In the genomic region with DNA sequence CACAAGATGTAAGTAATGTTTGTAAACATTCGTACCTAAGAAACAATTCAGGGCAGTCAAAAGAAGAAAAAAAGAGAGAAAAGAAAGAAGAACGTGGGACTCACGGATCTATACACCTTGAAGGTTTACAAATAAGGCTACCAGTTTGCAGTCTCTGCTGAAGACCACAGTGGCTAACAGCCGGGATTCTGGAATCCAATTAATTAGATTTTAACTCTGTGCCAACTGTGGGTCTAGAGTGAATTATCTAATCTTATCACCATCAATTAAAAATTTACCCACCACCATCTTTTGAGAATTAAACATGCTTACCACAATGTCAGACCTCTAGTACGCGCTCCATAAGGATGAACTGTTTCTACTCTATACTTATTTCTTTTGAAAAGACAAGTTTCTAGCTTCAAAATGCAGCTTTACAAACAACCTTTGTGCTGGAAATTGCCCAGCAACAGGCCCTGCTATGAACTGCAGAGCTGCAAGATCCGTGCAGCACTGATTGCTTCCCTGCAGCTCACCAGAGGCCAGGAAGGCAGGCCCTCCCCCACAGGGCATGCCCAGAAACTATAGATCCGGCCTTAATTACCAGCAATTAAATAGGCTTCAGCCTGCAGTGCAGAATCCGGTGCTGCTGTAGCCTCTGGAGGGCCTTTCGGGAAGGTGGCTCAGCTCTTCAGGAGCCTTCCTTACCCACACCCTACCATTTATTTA, we compare ENCODE assay signal across 14 mouse cellular contexts. TPM values are rescaled to one million over a fixed set of nuclear protein-coding genes. Genes with fewer than 3 reads are reported as not detected.
DNase-seq lines count a peak whose midpoint lies in the region; ATAC-seq and TF ChIP-seq lines count a peak whose summit lies in the region.
"Had no signal": no experiment of that assay in that cellular context is flagged by ENCODE, and none has a peak within 500 bp of the region (broad histone marks: within the 10 kb centered on the region; RNA-seq: fewer than 3 reads in every experiment).

No protein-coding gene starts in this region.

- H3K4me1 ChIP-seq in neural tube, embryonic 11.5 days (ENCODE audit: control insufficient read depth, insufficient read depth, low read length): peaks cover 3% of the 10 kb centered on the region; the same call in 1 of the 2 replicates
- peaks cover 27% of the 10 kb centered on the region for H3K4me1 ChIP-seq in forebrain, embryonic 14.5 days (ENCODE audit: control insufficient read depth, insufficient read depth, low read length)
- peaks cover 38% of the 10 kb centered on the region for H3K4me1 ChIP-seq in limb, embryonic 10.5 days
- H3K4me1 ChIP-seq in kidney, adult 2 months (ENCODE audit: control insufficient read depth, insufficient read depth, low read length): no peaks in the 10 kb centered on the region
- H3K4me1 ChIP-seq: liver, embryonic 13.5 days had no signal

- WGBS in neural tube, embryonic 11.5 days: 43% methylated on average over 10 of the region's 10 CpGs
- 8% methylated on average over 10 of the region's 10 CpGs for WGBS in forebrain, embryonic 14.5 days
- WGBS in limb, embryonic 10.5 days: 46% methylated on average over 10 of the region's 10 CpGs
- WGBS in kidney, adult 2 months: 50% methylated on average over 10 of the region's 10 CpGs

- no peak overlapping the region for H3K27ac ChIP-seq in neural tube, embryonic 11.5 days (ENCODE audit: low read depth, low read length)
- H3K27ac ChIP-seq in forebrain, embryonic 14.5 days (ENCODE audit: low read depth, low read length): no peak overlapping the region
- peak overlapping the region; percentile 72 for H3K27ac ChIP-seq in limb, embryonic 10.5 days
- H3K27ac ChIP-seq in kidney, adult 2 months (ENCODE audit: insufficient read depth, low read depth, low read length): no peak overlapping the region
- H3K27ac ChIP-seq: heart, embryonic 15.5 days; liver, embryonic 13.5 days had no signal

- no peaks in the 10 kb centered on the region for H3K36me3 ChIP-seq in neural tube, embryonic 11.5 days (ENCODE audit: control insufficient read depth, insufficient read depth, low read length)
- no peaks in the 10 kb centered on the region for H3K36me3 ChIP-seq in forebrain, embryonic 14.5 days (ENCODE audit: control insufficient read depth, insufficient read depth, low read length)
- H3K36me3 ChIP-seq in limb, embryonic 10.5 days: no peaks in the 10 kb centered on the region
- H3K36me3 ChIP-seq in kidney, adult 2 months (ENCODE audit: control insufficient read depth, insufficient read depth, low read length): no peaks in the 10 kb centered on the region
- H3K36me3 ChIP-seq: heart, embryonic 15.5 days; liver, embryonic 13.5 days had no signal

- TF ChIP-seq POLR2A in kidney, adult 2 months (IDR thresholded peaks at IDR 0.05; ENCODE audit: low read depth, low read length): no peak

- no peaks in the 10 kb centered on the region for H3K27me3 ChIP-seq in neural tube, embryonic 11.5 days (ENCODE audit: control insufficient read depth, insufficient read depth, low read length)
- no peaks in the 10 kb centered on the region for H3K27me3 ChIP-seq in forebrain, embryonic 14.5 days (replicated peaks; ENCODE audit: control insufficient read depth, insufficient read depth, low read length)
- no peaks in the 10 kb centered on the region for H3K27me3 ChIP-seq in limb, embryonic 10.5 days (ENCODE audit: low read depth, poor library complexity, severe bottlenecking)
- H3K27me3 ChIP-seq in kidney, adult 2 months (replicated peaks; ENCODE audit: control insufficient read depth, insufficient read depth, low read length): no peaks in the 10 kb centered on the region
- H3K27me3 ChIP-seq: heart, embryonic 15.5 days; liver, embryonic 13.5 days had no signal

- ATAC-seq in neural tube, embryonic 11.5 days (ENCODE audit: insufficient read depth, low FRiP score, low TSS enrichment): no peak
- peak; percentile 65; the same call in 1 of the 2 replicates for ATAC-seq in forebrain, embryonic 14.5 days
- ATAC-seq: CD4-positive, CD25-positive, alpha-beta regulatory T cell, adult 4 months; intestine, embryonic 16.5 days had no signal

- no peak overlapping the region for H3K4me3 ChIP-seq in neural tube, embryonic 11.5 days (ENCODE audit: low read depth, low read length)
- H3K4me3 ChIP-seq in forebrain, embryonic 14.5 days (ENCODE audit: low read depth, low read length): no peak overlapping the region
- no peak overlapping the region for H3K4me3 ChIP-seq in limb, embryonic 10.5 days
- no peak overlapping the region for H3K4me3 ChIP-seq in kidney, adult 2 months (ENCODE audit: insufficient read depth, low read depth, low read length)
- H3K4me3 ChIP-seq: heart, embryonic 15.5 days; liver, embryonic 13.5 days had no signal

- no peak overlapping the region for H3K4me2 ChIP-seq in neural tube, embryonic 11.5 days (ENCODE audit: low read depth)
- H3K4me2 ChIP-seq in forebrain, embryonic 14.5 days (ENCODE audit: low read length): no peak overlapping the region
- H3K4me2 ChIP-seq: heart, embryonic 15.5 days; liver, embryonic 13.5 days had no signal

- peak; percentile 42 for DNase-seq in neural tube, embryonic 11.5 days (ENCODE audit: low spot score)
- no peak for DNase-seq in neural tube, embryonic 10.5 days (ENCODE audit: extremely low spot score, low spot score)
- peak; percentile 79 for DNase-seq in forebrain, embryonic 14.5 days (ENCODE audit: low spot score)
- DNase-seq in limb, embryonic 10.5 days (ENCODE audit: low spot score): peak; percentile 44
- peak; percentile 69 for DNase-seq in retina, embryonic 14.5 days (ENCODE audit: low spot score)
- DNase-seq in adrenal gland, postnatal 36 days: no peak
- DNase-seq in kidney, adult 2 months: no peak
- no peak for DNase-seq in testis, postnatal 14 days (ENCODE audit: low spot score)
- DNase-seq: gastrocnemius, postnatal 36 days; liver, embryonic 13.5 days; lung, postnatal 14 days had no signal

- TF ChIP-seq CTCF in kidney, adult 2 months (conservative IDR thresholded peaks at IDR 0.05; ENCODE audit: insufficient read depth, insufficient read length, low read depth, low read length): no peak

- H3K9ac ChIP-seq in neural tube, embryonic 11.5 days (ENCODE audit: low read length): no peak overlapping the region
- no peak overlapping the region for H3K9ac ChIP-seq in forebrain, embryonic 14.5 days (ENCODE audit: low read length)
- H3K9ac ChIP-seq: heart, embryonic 15.5 days; liver, embryonic 13.5 days had no signal

- no peaks in the 10 kb centered on the region for H3K9me3 ChIP-seq in neural tube, embryonic 11.5 days (ENCODE audit: control insufficient read depth, low read length)
- H3K9me3 ChIP-seq in forebrain, embryonic 14.5 days (replicated peaks; ENCODE audit: control insufficient read depth, low read length): no peaks in the 10 kb centered on the region
- no peaks in the 10 kb centered on the region for H3K9me3 ChIP-seq in limb, embryonic 10.5 days (replicated peaks)
- H3K9me3 ChIP-seq: heart, embryonic 15.5 days; liver, embryonic 13.5 days had no signal

RNA-seq across cellular contexts. Expression of gene Map1b, which starts 45.7 kb away (rescaled TPM):
- 855 and 870 TPM in 2 replicates for polyA plus RNA-seq in neural tube, embryonic 11.5 days (2014; fragmentation: Nextera tagmentation; extraction: Ambion mirVana)
- polyA plus RNA-seq in forebrain, embryonic 14.5 days (2014; fragmentation: Nextera tagmentation; extraction: Ambion mirVana): 1,380 and 2,008 TPM in 2 replicates
- 60.1 and 64.6 TPM in 2 replicates for polyA plus RNA-seq in limb, embryonic 10.5 days (2016; fragmentation: Nextera tagmentation; extraction: Ambion mirVana)
- total RNA-seq in adrenal gland, postnatal 36 days (2021): 100 to 1,000 TPM in 1 of 2 experiments, 10 to 100 TPM in 1; 65.1 to 216 TPM
- 0.98 and 1.3 TPM in 2 replicates for polyA plus RNA-seq in kidney, adult 2 months (2012; rRNA removed)

Comparison
In these comparisons a context has a peak if more than half of its experiments do, and no peak if none do; other contexts are left out.
1. DNase-seq: peak in neural tube, embryonic 11.5 days (single experiment), forebrain, embryonic 14.5 days (single experiment), limb, embryonic 10.5 days (single experiment) and retina, embryonic 14.5 days (single experiment); none in neural tube, embryonic 10.5 days (single experiment), adrenal gland, postnatal 36 days (0 of 2), kidney, adult 2 months (single experiment) and testis, postnatal 14 days (single experiment).
2. RNA of gene Map1b, which starts 45.7 kb away (polyA plus RNA-seq): 1,380 to 2,008 TPM in forebrain, embryonic 14.5 days, 855 to 870 TPM in neural tube, embryonic 11.5 days and 60.1 to 64.6 TPM in limb, embryonic 10.5 days; 0.98 to 1.3 TPM in kidney, adult 2 months; every median in the first group is over 10 times any median in the second.